Mouse (Mus musculus) right cerebral cortex, postnatal 10 days (tissue): ENCODE results near the gene Celsr3.
A peak's percentile ranks its signal among the peaks of the same experiment; 100 is the strongest.

ENCODE experiments used
- DNase-seq, 2 experiments: peaks; one replicate each; pipeline ENCODE4 v3.0.0; 2021; ENCODE audit warnings: low spot score in 2 of 2

Gene Celsr3

GRCm38 (mm10) chr9:108854241-108854696, 28.1 kb downstream of the Celsr3 start:
- DNase-seq, result peak; percentile 93 to 94

- DNase-seq, result no peak
Observed at GRCm38 (mm10) chr9:108855335-108855734, 29.2 kb downstream of the Celsr3 start.

GRCm38 (mm10) chr9:108858792-108859527, 32.8 kb downstream of the Celsr3 start:
- no peak for DNase-seq
